Mouse (Mus musculus) G1E-ER4 (cell line): ENCODE data around the gene Pou6f1. TPM values are rescaled to one million over a fixed set of nuclear protein-coding genes. Genes with fewer than 3 reads are reported as not detected.

Experiments used
- GATA1 ChIP-seq: IDR thresholded peaks from one replicate; pipeline ENCODE4 v1.8.0; 2012; ENCODE audit warnings: low read length, inconsistent platforms
- polyA plus RNA-seq: library from polyadenylated mRNA; stranded (reverse); fragments of >175 nt; gene quantifications from 2 replicates; pipeline ENCODE4 v1.2.3, GENCODE M21; 2012

Pou6f1 gene
- polyA plus RNA-seq, 1 experiment, result 0.03 TPM

GRCm38 (mm10) chr15:100557705-100558433 is 41.9 kb downstream of the Pou6f1 start:
- TF ChIP-seq GATA1, result no peak

- TF ChIP-seq GATA1, result no peak
Observed at GRCm38 (mm10) chr15:100556378-100556777, 43.4 kb downstream of the Pou6f1 start.

- no peak for TF ChIP-seq GATA1
Observed at GRCm38 (mm10) chr15:100555965-100556364, 43.8 kb downstream of the Pou6f1 start.

- TF ChIP-seq GATA1, result no peak
Observed at GRCm38 (mm10) chr15:100551326-100552307, 48.2 kb downstream of the Pou6f1 start, which contains the start of gene Tfcp2. Tfcp2 (minus strand) TSS chr15:100552008.

- TF ChIP-seq GATA1, result no peak
Observed at GRCm38 (mm10) chr15:100550280-100550679, 49.5 kb downstream of the Pou6f1 start.

GRCm38 (mm10) chr15:100541426-100541825 is 58.4 kb downstream of the Pou6f1 start:
- no peak for TF ChIP-seq GATA1

- no peak for TF ChIP-seq GATA1
Observed at GRCm38 (mm10) chr15:100539411-100539810, 60.4 kb downstream of the Pou6f1 start.

- TF ChIP-seq GATA1, result no peak
Observed at GRCm38 (mm10) chr15:100537913-100538312, 61.9 kb downstream of the Pou6f1 start.

- no peak for TF ChIP-seq GATA1
Observed at GRCm38 (mm10) chr15:100527900-100528299, 71.9 kb downstream of the Pou6f1 start.

GRCm38 (mm10) chr15:100525405-100525804 is 74.4 kb downstream of the Pou6f1 start:
- TF ChIP-seq GATA1, result no peak

Other genes with a start within 250 kb of the Pou6f1 start
- 0.09 and 0.27 TPM in 2 replicates for gene Methig1, start 246.8 kb downstream of the Pou6f1 start, polyA plus RNA-seq
- gene Mettl7a2, start 246.8 kb downstream of the Pou6f1 start, polyA plus RNA-seq, result 1.7 and 2.5 TPM in 2 replicates
- gene Higd1c, start 235.4 kb downstream of the Pou6f1 start, polyA plus RNA-seq, result not detected in 2 replicates
- not detected in 2 replicates for gene Gm5475, start 177.8 kb downstream of the Pou6f1 start, polyA plus RNA-seq
- gene Slc11a2, start 174.9 kb downstream of the Pou6f1 start, polyA plus RNA-seq, result 7.2 and 8.8 TPM in 2 replicates
- gene Letmd1, start 131.0 kb downstream of the Pou6f1 start, polyA plus RNA-seq, result 24.8 and 47.3 TPM in 2 replicates
- 1.0 and 1.1 TPM in 2 replicates for gene Csrnp2, start 104.5 kb downstream of the Pou6f1 start, polyA plus RNA-seq
- 2.7 and 2.8 TPM in 2 replicates for gene Tfcp2, start 48.0 kb downstream of the Pou6f1 start, polyA plus RNA-seq
- 32.7 and 45.1 TPM in 2 replicates for gene Dazap2, start 15.4 kb upstream of the Pou6f1 start, polyA plus RNA-seq
- gene Smagp, start 37.0 kb upstream of the Pou6f1 start, polyA plus RNA-seq, result not detected in 2 replicates
- 25.4 and 28.8 TPM in 2 replicates for gene Bin2, start 69.6 kb upstream of the Pou6f1 start, polyA plus RNA-seq
- 0.40 TPM in 1 of 2 replicates, not detected in the other for gene Cela1, start 87.9 kb upstream of the Pou6f1 start, polyA plus RNA-seq
- gene Galnt6, start 129.4 kb upstream of the Pou6f1 start, polyA plus RNA-seq, result not detected in 2 replicates
- gene Slc4a8, start 161.8 kb upstream of the Pou6f1 start, polyA plus RNA-seq, result not detected in 2 replicates